12 mouse cellular contexts compared by ENCODE assay signal in the genomic region with DNA sequence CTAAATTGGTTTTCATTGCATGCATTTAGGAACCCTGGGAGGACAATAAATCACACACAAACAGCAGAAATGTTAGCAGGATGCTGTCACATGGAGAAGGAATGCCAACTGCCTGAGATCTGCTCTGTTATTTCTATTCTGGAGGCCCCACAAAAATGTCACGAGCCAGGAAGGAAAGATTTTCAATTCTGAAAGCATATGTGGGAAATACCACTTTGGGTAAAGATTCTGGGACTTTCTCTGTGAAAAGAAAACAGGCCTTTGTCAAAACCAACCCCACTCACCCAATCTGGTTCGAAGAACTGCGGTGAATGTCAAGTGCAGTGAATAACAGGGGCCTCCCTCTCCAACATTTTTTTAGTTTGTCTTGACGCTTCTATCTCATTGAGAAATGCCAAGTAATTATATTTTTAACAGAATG.
DNase-seq lines count a peak whose midpoint lies in the region; ATAC-seq and TF ChIP-seq lines count a peak whose summit lies in the region.
"Had no signal": no experiment of that assay in that cellular context is flagged by ENCODE, and none has a peak within 500 bp of the region (broad histone marks: within the 10 kb centered on the region; RNA-seq: fewer than 3 reads in every experiment).

No protein-coding gene starts in this region.

- no peaks in the 10 kb centered on the region for H3K36me3 ChIP-seq in limb, embryonic 14.5 days (ENCODE audit: control insufficient read depth, insufficient read depth, low read length)
- H3K36me3 ChIP-seq: heart, embryonic 12.5 days; neural tube, embryonic 12.5 days had no signal

- WGBS in limb, embryonic 14.5 days, result 39% methylated on average over 4 of the region's 4 CpGs

- 0 out of 2 replicates have a peak overlapping the region, but pooled peaks have one; percentile 56 for H3K27ac ChIP-seq in limb, embryonic 14.5 days (replicated peaks; ENCODE audit: low read depth, low read length)
- H3K27ac ChIP-seq: neural tube, embryonic 12.5 days had no signal

- no peak overlapping the region for H3K9ac ChIP-seq in limb, embryonic 14.5 days (ENCODE audit: low read depth, low read length, severe bottlenecking)
- H3K9ac ChIP-seq: heart, embryonic 12.5 days; neural tube, embryonic 12.5 days had no signal

- H3K27me3 ChIP-seq in limb, embryonic 14.5 days (ENCODE audit: control insufficient read depth, insufficient read depth, low read length), result no peaks in the 10 kb centered on the region
- H3K27me3 ChIP-seq: heart, embryonic 12.5 days; neural tube, embryonic 12.5 days had no signal

- TF ChIP-seq POLR2A in limb, embryonic 14.5 days (IDR thresholded peaks at IDR 0.05; ENCODE audit: borderline replicate concordance, extremely low read depth, insufficient read depth, insufficient read length), result no peak

- DNase-seq in adrenal gland, adult 2 months, result peak; percentile 33
- no peak for DNase-seq in adrenal gland, postnatal 10 days
- DNase-seq in layer of hippocampus, adult 11-12 months (ENCODE audit: low spot score), result peak; percentile 39
- DNase-seq in layer of hippocampus, postnatal 10 days (ENCODE audit: low spot score in 2 of 2), result no peak
- DNase-seq in frontal cortex, adult 2 months (ENCODE audit: extremely low spot score in 1 of 2, low spot score in 1 of 2), result peak; percentile 66 to 77
- DNase-seq in limb, embryonic 14.5 days (ENCODE audit: low spot score), result peak; percentile 54
- no peak for DNase-seq in spleen, adult 12 weeks (ENCODE audit: low spot score)
- DNase-seq in urinary bladder, postnatal 25 days (ENCODE audit: low spot score), result no peak
- DNase-seq: kidney, adult 8-10 months had no signal

- H3K4me3 ChIP-seq in limb, embryonic 14.5 days (replicated peaks; ENCODE audit: low read length), result no peak overlapping the region
- H3K4me3 ChIP-seq: erythroblast, embryonic 14.5 days; heart, embryonic 12.5 days; neural tube, embryonic 12.5 days had no signal

- H3K4me2 ChIP-seq in limb, embryonic 14.5 days (replicated peaks; ENCODE audit: low read depth, low read length, severe bottlenecking), result no peak overlapping the region
- H3K4me2 ChIP-seq: heart, embryonic 12.5 days; neural tube, embryonic 12.5 days had no signal

- peak; percentile 55; the same call in 1 of the 2 replicates for ATAC-seq in limb, embryonic 14.5 days (ENCODE audit: low FRiP score, low read depth)

- H3K9me3 ChIP-seq in limb, embryonic 14.5 days (ENCODE audit: control insufficient read depth, low read length), result no peaks in the 10 kb centered on the region
- H3K9me3 ChIP-seq: heart, embryonic 12.5 days; neural tube, embryonic 12.5 days had no signal

- H3K4me1 ChIP-seq in limb, embryonic 14.5 days (ENCODE audit: control insufficient read depth, insufficient read depth, low read length), result peaks cover 5% of the 10 kb centered on the region; the same call in 1 of the 2 replicates
- H3K4me1 ChIP-seq: heart, embryonic 12.5 days had no signal

Comparison
In these comparisons a context has a peak if more than half of its experiments do, and no peak if none do; other contexts are left out.
1. DNase-seq: peak in adrenal gland, adult 2 months (single experiment), layer of hippocampus, adult 11-12 months (single experiment), frontal cortex, adult 2 months (2 of 2) and limb, embryonic 14.5 days (single experiment); none in adrenal gland, postnatal 10 days (single experiment), layer of hippocampus, postnatal 10 days (0 of 2), spleen, adult 12 weeks (single experiment) and urinary bladder, postnatal 25 days (single experiment).